Mouse (Mus musculus) gastrocnemius, adult 8-10 months (tissue): ENCODE data around the gene Ift57. TPM values are rescaled to one million over a fixed set of nuclear protein-coding genes. Genes with fewer than 3 reads are reported as not detected.

Source experiments
- DNase-seq, 2 experiments: peaks; one replicate each; pipeline ENCODE4 v3.0.0; 2022; ENCODE audit warnings: low spot score in 2 of 2
- total RNA-seq, 4 experiments: library from RNA; stranded (reverse); gene quantifications; 2 replicates each; pipeline ENCODE4 v1.2.4; 2022

Ift57 gene
- total RNA-seq, 4 experiments from 2014 or later, result 5.4 to 8.9 (median 6.8) TPM

DNA sequence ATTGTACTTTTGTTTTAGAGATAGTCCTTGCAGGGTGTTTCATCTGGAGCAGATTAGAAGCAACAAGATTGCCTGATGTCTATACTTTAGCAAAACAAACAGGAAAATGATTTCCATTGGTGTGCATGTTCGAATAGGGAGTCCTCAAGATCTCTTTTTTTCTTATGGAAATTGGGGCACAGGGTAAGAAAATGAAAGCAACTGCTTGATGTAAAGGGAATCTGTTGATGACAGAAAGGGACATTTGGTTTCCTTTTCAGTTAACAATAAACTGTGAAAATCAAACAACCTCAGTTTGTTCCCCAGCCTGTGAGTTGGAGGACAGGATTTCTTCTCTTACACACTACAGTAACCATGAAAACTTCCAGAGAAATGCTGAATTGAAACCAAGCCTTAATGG, 53.9 kb downstream of the Ift57 start:
- no peak for DNase-seq

DNA sequence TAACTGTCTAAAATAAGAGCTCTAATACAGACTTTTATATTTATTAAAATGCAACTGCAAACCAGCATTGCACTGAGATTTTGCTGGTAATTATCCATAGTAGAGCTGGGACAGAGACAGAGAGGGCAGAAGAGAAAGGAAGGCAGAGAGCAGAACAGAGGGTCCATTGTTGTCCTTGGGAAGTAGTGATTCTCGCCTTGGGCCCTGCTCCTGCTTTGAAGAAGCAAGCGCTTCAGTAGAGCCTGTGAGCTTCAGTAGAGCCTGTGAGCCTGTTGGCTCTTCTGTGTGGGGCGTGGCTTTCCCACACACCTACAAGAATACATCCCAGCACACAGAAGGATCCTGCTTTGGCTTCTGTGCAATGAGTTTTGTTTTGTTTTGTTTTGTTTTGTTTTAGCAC, 54.3 kb downstream of the Ift57 start:
- DNase-seq, result no peak

DNA sequence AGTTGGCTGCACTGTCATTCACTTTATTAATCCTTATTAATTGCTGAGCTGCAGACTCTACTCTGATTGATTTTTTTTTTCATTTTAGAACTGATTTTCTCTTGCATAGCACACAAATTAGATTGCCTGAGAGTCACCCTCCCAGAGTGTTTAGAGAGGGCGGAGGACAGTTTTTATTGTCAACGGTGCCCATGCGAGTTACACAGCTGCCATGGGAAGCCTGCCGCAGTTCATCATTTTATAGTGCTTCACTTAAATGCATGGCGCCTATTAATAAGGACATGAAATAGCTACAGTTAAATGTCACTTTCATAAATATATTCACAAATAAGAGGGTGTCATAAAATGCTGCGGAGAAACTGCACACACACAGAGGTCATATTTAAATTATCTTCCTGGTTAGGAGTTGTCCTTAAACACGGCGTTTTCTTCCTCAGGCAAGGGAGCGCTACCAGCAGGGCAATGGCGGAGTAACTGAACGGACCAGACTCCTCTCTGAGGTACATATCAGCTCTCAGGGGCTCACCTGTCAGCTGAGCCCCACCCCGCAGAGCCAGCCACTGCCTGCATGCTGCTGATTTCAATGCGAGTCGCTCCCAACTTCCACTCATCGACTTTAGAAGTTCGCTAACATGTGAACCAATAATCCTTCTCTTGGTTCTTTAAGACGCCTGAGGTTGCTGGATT, 61.6 kb downstream of the Ift57 start:
- DNase-seq, result no peak

DNA sequence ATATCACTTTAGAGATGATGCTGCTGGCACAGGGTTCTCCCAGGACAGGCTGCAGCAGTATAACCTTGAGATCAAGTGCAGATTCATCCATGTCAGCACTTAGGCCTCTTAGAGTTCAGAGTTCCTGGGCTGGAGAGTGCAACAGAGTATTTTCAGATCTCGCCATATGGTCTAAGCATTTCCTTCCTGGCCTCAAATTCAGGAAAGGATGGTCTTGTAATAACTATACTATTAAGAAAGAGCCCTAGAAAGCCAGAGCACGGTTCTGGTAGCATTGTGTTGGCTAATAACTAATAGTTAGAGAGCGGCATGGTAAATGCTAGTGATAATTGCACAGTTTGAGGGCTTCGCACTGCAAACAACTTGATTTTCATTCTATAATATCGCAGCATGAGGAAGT, 62.9 kb downstream of the Ift57 start:
- DNase-seq, result no peak

DNA sequence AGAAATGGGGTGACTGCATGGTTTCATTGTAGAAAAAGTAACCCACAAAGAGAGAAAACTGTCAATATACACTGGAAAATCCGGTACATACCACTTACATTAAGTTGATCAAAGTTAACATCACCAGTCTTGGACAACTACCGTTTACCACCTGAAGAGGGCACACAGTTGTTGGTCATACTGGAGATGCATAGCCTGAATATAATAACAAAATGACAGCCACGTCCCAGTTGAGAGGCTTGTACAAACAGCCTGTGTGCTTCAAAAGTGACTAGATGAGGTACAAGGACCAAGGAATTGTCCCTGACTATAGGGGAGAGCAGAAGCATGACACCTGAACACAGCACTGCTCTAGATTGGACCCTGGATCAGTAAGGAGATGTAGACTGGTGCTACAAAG, 67.3 kb downstream of the Ift57 start:
- DNase-seq, result no peak

DNA sequence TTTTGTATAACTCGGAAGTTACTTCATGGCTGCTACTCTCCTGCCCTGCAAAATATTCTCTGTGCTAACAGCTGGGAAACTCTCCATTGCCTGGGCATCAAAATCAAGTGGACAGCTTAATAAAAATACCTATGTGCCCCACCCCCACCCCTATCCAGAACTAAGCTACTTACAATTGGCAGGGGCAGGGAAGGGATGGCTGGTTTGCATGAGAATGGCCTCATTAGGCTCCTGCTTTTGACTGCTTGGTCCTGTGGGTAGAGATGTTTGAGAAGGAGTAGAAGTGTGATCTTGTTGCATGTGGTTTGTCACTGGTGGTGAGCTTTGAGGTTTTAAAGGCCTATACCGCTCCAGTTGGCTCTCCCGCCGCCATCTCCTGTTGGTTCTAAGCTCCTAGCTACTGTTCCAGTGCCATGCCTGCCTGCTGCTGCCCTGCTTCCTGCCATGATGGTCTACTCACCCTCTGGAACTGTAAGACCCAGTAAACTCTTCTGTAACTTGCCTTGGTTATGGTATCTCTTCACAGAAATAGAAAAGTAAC, 69.5 kb downstream of the Ift57 start:
- no peak for DNase-seq

DNA sequence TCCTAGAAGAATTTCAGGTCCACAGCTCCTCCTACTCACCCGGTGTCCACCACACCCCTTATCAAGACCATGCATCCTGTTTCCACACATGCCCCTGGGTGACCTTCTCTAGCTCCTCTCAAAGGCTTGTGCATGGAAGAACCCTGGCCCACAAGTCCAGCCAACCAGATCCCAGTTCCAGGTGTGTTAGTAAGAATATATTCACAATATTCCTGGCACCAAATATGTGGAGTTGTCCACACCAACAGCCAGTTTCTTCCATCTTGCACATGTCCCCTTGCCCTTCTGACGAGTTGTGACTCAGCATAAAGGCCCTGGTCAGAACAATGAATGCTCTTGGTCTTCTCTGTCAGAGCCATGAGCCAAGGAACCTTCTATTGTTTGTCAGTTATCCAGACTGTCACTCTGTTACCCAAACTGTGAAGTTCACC, 70.8 kb downstream of the Ift57 start:
- no peak for DNase-seq

DNA sequence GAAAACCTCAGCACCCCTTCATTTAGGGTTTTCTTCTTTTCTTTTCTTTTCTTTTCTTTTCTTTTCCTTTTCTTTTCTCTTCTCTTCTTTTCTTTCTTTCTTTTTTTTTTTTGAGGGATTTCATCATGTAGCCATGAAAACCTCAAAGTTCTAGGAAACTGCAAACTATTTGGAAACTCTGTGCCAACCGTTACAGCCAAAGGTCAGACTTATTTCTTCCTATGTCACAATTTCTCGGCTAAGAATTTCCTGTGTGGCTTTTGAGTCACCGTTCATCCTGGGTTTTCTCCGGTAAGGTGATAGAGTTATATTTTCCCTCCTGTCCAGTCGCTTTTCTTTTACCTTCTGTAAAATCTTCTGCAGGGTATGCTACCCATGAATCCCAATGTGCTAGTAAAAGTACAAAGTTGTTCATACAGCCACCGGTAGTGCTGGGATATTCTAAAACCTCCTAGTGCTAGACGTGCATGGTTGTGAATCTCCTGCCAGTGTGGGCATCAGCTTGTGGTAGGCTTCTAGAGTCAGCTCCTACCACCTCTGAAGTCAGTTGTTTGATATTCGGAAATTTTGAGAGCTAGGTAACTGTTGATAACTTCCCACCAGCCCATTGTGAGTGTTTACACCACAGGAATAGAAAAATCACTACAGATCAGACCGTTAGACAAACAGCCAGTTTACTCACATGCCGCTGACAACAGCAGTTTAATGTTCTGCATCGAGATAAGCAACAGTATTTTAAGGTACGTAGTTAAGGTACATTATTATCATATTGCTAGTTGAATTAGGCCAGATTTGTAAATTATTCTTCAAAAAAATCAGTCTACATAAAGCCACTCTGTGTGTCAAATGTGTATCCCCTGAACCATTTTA, 71.5 kb downstream of the Ift57 start:
- no peak for DNase-seq

DNA sequence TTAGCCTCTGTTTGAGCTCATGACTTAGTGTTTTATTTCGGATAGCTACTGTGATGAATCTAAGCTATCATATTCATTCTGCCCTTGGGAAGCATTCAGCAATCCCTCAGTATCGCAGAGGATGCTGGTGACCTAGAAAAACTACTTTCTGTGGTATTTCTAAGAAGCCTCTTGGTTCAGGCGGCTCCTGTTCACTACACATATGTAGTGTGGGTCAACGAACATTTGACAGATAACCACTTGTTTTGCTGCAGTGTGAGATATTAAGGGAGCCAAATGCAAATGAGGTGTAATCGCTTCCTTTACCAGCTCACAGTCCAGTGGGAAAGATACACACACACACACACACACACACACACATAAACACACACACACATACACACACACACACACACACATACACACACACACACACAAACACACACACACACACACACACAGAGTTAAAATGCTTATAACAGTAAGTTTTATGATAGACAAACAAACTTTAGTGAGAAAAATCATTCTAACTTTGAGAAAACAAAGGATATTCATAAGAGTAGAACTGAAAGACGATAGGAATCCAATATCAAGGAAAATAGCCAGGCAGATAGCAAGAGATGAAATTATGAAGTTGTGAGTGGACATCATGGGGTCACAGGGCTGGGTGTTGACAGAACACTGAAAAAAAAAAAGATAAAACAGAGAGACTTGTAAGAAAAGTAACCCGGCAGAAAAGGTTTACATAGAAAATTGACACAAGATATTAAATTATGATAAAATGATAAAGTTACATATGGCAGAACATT, 72.8 kb downstream of the Ift57 start:
- DNase-seq, result no peak

DNA sequence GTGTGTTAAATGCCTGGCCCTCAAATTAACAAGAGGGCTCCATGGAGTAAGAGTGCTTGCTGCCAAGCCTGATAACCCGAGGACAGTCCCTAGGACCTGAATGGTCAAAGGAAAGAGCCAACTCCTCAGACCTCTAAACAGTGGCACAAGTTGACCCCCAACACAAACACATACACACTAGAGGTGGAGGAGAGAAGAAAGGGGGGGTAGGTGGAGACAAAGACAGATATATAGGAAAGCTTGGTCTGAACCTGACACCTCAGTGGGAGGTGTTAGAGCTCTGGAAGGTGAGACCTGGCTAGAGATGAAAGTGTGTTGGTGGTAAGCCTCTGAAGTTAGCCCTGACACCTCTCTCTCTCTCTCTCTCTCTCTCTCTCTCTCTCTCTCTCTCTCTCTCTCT, 73.5 kb downstream of the Ift57 start:
- no peak for DNase-seq

DNA sequence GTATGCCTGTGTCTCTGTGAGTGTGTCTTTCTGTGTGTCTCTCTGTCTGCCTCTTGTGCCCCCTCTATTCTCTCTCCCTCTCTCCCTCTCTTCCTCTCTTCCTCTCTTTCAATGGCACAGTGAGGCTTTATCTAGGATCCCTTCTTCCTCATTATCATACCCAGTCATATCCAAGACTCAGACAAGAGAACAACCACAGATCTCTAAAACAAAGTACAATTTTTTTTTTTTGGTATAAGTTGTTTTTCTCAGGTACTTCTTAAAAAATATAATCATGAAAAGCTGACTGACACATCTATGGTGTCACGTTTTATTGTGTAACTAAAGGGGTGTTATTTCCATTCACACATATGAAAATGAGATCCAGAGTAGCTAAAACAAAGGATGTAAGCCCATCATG, 74.0 kb downstream of the Ift57 start:
- DNase-seq, result no peak

DNA sequence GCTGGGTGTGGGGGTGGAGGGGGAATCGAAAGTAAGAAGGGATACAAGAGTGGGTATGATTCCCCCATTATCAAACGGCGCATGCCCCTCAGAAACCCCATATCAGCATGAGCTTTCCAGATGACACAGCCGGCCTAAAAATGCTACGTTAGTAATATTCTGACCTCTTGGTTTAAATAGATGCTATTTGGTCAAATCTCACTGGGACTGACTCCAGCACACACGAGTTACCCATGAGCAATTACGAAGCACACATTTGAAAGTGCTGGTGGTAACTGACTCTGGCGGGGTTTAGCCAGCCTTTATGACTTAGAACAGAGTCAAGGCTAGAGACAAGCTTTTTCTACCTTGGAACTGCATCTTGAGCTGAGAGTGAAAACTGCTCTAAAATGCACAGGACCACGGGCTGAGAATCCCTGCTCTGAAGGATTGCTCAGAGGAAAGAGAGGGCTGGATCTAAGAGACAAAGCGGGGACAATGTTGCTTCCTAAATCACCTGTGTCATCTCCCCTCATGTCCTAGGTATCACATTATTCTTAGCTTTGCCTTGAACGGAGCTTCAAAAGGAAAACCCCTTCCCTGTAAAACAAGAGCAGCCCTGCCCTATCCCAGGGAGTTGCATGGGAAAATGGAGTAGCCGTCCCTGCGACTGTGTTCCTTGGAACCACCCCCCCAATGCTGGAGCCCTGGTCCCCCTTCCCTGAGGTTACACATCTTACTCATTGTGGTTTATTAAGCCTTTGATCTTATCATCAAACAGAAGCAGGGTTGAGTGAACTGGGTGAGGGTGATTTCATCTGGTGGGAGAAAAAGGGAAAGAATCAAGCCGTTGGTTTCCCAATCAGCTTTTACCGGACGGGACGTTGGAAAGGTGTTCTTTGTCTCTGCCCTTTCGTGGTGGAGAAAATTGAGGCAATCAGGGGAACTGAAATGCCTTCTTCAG, 75.3 kb downstream of the Ift57 start:
- no peak for DNase-seq

DNA sequence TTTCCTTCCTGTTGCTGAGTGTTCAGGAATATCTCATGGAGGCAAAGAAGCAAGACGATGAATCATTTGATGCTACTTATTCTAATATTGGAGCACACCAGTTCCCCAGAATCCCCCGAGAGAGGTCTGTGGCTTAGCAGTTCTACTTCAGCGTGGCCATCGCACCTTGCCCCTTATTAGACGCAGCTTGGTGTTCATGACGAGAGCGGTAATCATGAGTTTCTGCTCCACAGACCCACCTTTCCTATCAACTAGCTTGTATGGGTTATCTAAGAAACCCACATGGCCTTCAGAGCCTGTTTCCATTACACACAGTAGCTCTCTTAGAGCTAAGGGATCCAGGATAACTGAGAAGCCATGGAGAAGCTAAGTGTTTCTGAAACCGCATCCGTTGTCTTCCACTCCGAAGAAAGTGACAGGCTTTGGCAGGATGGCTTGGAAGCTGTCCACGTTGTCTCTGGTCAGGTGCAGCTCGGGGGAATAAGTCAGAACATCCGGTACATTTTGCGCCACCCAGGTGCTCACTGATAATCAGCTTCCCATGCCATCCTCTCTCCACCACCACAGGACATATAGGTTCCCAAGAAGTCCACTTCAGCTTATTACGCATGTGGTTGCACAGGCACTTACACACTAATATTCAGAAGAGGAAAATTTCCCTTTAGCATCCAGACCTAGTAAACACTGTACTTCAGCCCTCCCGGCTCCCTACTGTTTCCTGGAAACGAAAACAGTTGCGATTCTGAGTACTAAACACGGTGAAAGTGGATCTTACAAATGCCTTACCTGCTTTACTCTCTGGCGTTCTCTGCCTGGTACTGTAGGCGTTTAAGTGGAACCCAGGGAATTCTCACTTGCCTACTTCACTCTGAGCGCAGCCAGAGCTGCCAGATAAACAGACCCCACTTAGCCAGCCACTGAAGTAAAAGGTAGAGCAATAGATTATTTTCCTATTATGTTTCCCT, 76.3 kb downstream of the Ift57 start:
- DNase-seq, result no peak

DNA sequence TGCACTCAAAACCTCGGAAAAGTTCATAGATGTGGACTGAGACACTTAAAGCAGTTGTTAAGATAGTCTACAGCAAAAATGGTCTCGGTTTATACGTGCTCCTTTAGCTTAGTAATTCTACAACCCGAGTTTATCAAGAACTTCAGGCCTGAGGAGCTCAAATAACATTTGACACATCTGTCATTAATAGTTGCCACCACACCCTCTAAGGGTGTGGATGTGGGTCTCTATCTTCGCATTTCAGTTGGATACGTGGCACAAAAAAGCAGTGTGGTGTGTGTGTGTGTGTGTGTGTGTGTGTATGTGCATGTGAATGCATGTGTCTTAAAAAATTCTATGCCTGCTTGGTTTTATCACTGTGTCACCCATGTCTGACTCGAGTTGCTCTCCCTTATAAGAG, 77.9 kb downstream of the Ift57 start:
- DNase-seq, result no peak

DNA sequence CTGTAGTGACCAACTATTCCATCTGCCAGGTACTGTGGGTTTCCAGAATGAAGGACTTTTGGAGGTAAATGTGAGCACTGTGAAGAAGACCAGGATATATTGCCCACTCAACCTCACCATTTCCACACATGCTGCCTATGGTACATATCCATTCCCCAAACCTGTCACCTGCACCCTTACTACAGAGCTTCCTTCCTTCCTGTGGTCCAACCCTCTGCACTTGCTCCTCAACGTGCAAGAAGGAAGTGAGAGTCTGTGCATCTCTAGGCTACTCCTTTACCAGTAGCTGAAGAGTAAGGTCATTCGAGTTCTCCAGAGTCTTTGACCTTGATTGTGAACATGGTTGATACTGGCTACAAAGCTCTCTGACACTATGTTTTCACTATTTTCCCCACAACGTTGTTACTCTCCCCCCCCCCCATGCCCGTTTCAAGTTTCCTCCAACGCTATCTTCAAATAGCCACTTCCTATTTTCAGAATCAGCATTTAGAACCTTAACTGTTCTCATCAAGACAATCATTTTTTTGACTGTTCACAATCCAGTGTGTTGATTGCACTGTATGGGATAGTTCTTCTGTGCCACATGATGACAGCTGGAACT, 82.6 kb downstream of the Ift57 start:
- DNase-seq, result no peak

DNA sequence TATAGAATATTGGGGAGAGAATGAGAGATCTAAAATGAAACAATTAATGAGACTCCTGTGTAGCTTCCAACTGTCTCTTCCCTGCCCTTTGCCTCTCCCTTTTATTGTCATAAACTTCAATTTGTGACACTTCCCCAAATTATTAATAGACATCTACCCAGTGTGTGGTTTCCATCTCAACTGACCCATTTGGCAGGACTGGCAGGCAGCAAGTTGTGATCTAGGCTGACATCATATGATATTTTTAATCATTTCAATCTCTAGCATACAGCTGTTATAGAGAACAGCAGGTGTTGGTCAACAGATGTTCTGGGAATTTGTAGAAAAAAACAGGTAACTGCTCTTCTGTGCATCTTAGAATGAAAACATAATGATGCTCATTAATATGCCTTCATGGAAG, 84.3 kb downstream of the Ift57 start:
- no peak for DNase-seq

DNA sequence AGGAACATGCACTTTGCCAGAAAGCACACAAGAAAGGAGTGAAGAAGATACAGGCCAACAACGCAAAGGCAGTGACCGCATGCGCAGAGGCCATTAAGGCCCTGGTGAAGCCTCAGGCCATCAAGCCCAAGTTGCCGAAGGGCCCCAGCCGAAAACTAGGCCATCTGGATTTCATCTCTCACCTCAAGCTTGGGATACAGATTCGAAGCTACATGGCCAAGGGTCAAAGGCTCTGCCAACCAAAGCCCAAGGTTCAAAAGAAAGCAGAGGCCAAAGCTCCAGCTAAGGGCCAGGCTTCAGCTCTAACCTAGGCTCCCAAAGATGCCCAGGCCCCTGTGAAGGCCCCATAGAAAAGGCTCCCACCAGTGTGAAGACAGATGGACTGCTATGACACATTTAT, 87.1 kb downstream of the Ift57 start:
- no peak for DNase-seq

DNA sequence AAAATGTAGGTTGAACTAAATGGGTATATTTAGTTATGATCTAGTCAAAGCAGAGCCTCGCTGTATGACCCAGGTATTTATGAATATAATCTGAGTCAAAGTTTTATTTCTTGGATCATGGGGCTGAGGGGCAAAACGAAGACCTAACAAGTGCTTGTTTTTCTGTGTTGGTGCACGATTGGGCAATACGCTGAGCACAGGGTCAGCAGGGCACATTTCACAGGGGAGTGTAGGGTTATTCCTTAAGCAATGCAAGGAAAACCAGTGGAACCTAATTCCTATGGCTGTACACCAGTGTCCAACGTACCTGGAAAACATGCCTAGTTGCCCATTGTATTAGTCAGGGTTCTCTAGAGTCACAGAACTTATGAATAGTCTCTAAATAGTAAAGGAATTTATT, 88.7 kb downstream of the Ift57 start:
- DNase-seq, result no peak
